Mouse (Mus musculus) myocyte (in vitro differentiated cells): ENCODE measurements around the gene Nfatc2.

Source experiments
- MAX ChIP-seq: IDR thresholded peaks from one replicate; pipeline ENCODE4 v1.6.1; 2011; ENCODE audit warnings: low read depth, mild to moderate bottlenecking, control low read depth
- POLR2A ChIP-seq: IDR thresholded peaks from one replicate; pipeline ENCODE4 v1.6.1; 2011; ENCODE audit warnings: low read depth, mild to moderate bottlenecking, control low read depth, moderate library complexity; ENCODE audit not compliant: insufficient read length
- TCF3 ChIP-seq: IDR thresholded peaks from one replicate; pipeline ENCODE4 v1.6.1; 2011; ENCODE audit warnings: low read depth, control low read depth; ENCODE audit not compliant: insufficient read length
- USF1 ChIP-seq: IDR thresholded peaks from one replicate; pipeline ENCODE4 v1.6.1; 2011; ENCODE audit warnings: low read depth, mild to moderate bottlenecking, control low read depth, moderate library complexity

- TF ChIP-seq POLR2A (no peak), MAX (no peak), USF1 (no peak), TCF3 (no peak)
Observed at GRCm38 (mm10) chr2:168573866-168574265, 27.6 kb downstream of the Nfatc2 start.
